Mouse (Mus musculus) liver, embryonic 14.5 days (tissue): ENCODE data around the gene Lama2. TPM values are rescaled to one million over a fixed set of nuclear protein-coding genes. Genes with fewer than 3 reads are reported as not detected.

Experiments
- ATAC-seq: fragments of 200-750 bp; cut with Nextera tagmentation; 2 replicates; pipeline ENCODE4 v1.8.0; 2017; ENCODE audit warnings: moderate number of reproducible peaks, mild to moderate bottlenecking, moderate library complexity; ENCODE audit not compliant: insufficient read depth
- DNase-seq, 3 experiments: peaks; one replicate each; pipeline ENCODE4 v3.0.0-alpha.2; 2012 to 2013; ENCODE audit warnings: low read depth in 3 of 3, low spot score in 3 of 3
- H3K27ac ChIP-seq: fragments of 300-500 bp; sonication (generic); 2 replicates; pipeline ENCODE4 v1.5.1; 2014; ENCODE audit warnings: moderate library complexity, mild to moderate bottlenecking, control low read depth, inconsistent platforms
- H3K27me3 ChIP-seq: fragments of 300-500 bp; sonication (generic); 2 replicates; pipeline ENCODE4 v1.6.1; 2014; ENCODE audit warnings: mild to moderate bottlenecking, low read length, moderate library complexity; ENCODE audit not compliant: control insufficient read depth, insufficient read depth
- H3K36me3 ChIP-seq: fragments of 300-500 bp; sonication (generic); replicated peaks from 2 replicates; pipeline ENCODE4 v1.6.1; 2014; ENCODE audit warnings: low read depth; ENCODE audit not compliant: control insufficient read depth, insufficient read depth
- H3K4me1 ChIP-seq, 2 experiments: fragments of 200-500 bp in 1 of 2; fragments of 300-500 bp in 1 of 2; sonication (generic) in 1 of 2; replicated peaks; 2 replicates each; pipeline ENCODE4 v1.6.1; 2012 to 2014; ENCODE audit warnings: antibody characterized with exemption in 1 of 2, inconsistent platforms in 1 of 2, low read length in 1 of 2; ENCODE audit not compliant: control insufficient read depth in 2 of 2, insufficient read depth in 2 of 2
- H3K4me2 ChIP-seq: fragments of 300-500 bp; sonication (generic); 2 replicates; pipeline ENCODE4 v1.6.1; 2014; ENCODE audit warnings: low read depth, mild to moderate bottlenecking, control low read depth, moderate library complexity
- H3K4me3 ChIP-seq, 2 experiments: fragments of 200-500 bp in 1 of 2; fragments of 300-500 bp in 1 of 2; sonication (generic) in 1 of 2; 2 replicates each; pipeline ENCODE4 v1.5.1; 2012 to 2014; ENCODE audit warnings: low read depth in 2 of 2, low read length in 2 of 2, mild to moderate bottlenecking in 2 of 2, control low read depth in 1 of 2, inconsistent platforms in 1 of 2, moderate library complexity in 1 of 2; ENCODE audit not compliant: insufficient read depth in 1 of 2
- H3K9ac ChIP-seq: fragments of 300-500 bp; sonication (generic); replicated peaks from 2 replicates; pipeline ENCODE4 v1.6.1; 2014; ENCODE audit warnings: mild to moderate bottlenecking, control low read depth, moderate library complexity
- H3K9me3 ChIP-seq: fragments of 300-500 bp; sonication (generic); 2 replicates; pipeline ENCODE4 v1.6.1; 2016; ENCODE audit warnings: low read length, mixed read lengths; ENCODE audit not compliant: control insufficient read depth
- CTCF ChIP-seq: IDR thresholded peaks from 2 replicates; pipeline ENCODE4 v1.5.1; 2016; ENCODE audit warnings: antibody characterized with exemption, low read depth, control low read depth
- EP300 ChIP-seq: IDR thresholded peaks from 2 replicates; pipeline ENCODE4 v1.6.1; 2016; ENCODE audit warnings: antibody characterized with exemption, low read depth
- WGBS: fragments of 180-500 bp; shearing (Covaris S2); extraction: QIAGEN DNeasy Blood & Tissue Kit; methylation state at CpG from one replicate; pipeline ENCODE4 v1.1.7; 2014; ENCODE audit not compliant: insufficient replicate concordance; 5-methylcytosine and 5-hydroxymethylcytosine counted together
- polyA plus RNA-seq, 2 experiments: library from polyadenylated mRNA; depleted of rRNA in 1 of 2; stranded (reverse) in 1 of 2; unstranded in 1 of 2; fragments of >200 nt; fragmentation: Nextera tagmentation in 1 of 2; extraction: Ambion mirVana in 1 of 2; gene quantifications; 2 replicates each; pipeline versions ENCODE4 v1.2.1 to v1.2.3; 2012 to 2014

Gene Lama2
- polyA plus RNA-seq, 2 experiments = 0.20 to 0.67 TPM

DNA sequence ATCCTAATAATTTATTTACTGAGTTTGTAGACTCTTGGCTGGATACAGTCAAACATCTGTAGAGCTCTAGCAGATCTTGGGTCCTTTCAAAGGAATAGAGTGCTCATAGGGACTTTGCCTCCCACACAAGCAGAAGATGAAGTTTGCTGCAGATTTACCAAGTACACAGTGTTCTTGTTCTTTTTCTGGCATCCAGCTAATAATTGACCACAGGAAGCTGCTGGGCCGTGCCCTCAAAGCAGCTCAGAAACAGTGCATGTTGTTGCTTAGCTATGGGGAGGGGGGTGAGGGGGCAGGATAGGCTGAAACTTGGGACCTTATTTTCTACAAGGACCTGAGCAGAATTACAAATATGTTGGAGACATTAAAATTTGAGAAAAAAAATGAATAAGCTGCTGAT is 232.0 kb downstream of the Lama2 start:
- Histone ChIP-seq H3K9me3 (no peaks in the 10 kb centered on the region), H3K4me2 (no peak overlapping the region), H3K4me3 (no peak overlapping the region), H3K36me3 (no peaks in the 10 kb centered on the region), H3K9ac (no peak overlapping the region), H3K4me1 (no peaks in the 10 kb centered on the region), H3K27ac (no peak overlapping the region), H3K27me3 (no peaks in the 10 kb centered on the region)
- TF ChIP-seq EP300 (no peak), CTCF (no peak)
- DNase-seq = no peak
- ATAC-seq = no peak
- 21% methylated on average over 1 of the region's 1 CpGs for WGBS

DNA sequence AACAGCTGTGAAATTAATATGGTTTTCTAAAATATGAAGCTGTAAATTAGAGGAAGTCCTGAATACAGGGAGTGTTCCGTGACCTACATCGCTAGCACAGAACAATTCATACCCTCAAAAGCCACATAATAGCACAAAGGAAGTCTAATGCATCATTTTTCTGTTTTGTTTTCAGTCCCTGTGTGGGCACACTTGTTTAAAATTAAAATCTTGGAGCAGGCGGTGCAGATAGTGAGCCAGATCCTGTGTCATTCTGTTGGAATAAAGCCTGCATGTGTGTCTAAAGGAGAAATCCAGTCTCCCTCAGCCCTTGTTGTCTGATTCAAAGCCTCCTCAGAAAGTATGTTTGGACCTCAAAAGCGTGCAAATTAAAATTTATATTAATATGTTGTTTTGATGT is 234.9 kb downstream of the Lama2 start:
- DNase-seq (no peak), ATAC-seq (no peak)
- no peak overlapping the region for H3K27ac ChIP-seq
- TF ChIP-seq EP300 = no peak
- TF ChIP-seq CTCF = no peak
- H3K9me3 ChIP-seq = no peaks in the 10 kb centered on the region
- no peaks in the 10 kb centered on the region for H3K27me3 ChIP-seq
- 59% methylated on average over 4 of the region's 4 CpGs for WGBS
- H3K9ac ChIP-seq = no peak overlapping the region
- H3K36me3 ChIP-seq = no peaks in the 10 kb centered on the region
- H3K4me1 ChIP-seq = no peaks in the 10 kb centered on the region
- no peak overlapping the region for H3K4me2 ChIP-seq
- no peak overlapping the region for H3K4me3 ChIP-seq

DNA sequence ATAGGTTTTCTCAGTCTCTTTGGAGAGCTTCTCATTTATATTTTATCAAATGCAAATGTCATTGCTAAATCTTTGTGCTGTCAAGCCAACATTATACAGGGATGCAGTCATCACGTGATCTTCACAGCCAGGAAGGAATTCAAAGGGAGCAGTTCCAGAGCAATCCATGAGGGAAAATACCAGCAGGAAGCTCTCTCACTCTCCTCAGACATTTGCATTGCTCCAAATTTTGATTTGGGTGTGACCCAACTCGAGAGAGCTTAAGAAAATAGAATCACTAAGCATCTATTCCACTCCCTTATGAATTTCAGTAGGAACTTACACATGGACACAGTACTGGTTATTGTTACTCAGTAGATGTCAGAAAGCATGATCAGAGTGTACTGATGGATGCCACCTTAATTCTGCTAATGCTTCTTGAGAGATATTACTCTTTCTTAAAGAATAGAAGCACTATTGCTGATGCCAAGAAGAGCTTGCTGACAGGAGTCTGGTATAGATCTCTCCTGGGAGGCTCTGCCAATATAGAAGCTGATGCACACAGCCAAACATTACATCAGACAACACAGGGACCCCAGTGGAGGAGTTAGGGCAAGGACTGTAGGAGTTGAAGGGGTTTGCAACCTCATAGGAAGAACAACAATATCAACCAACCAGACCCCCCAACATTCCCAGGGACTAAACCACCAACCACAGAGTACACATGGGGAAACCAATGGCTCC is 236.5 kb downstream of the Lama2 start:
- H3K4me3 ChIP-seq = no peak overlapping the region
- no peaks in the 10 kb centered on the region for H3K27me3 ChIP-seq
- no peak overlapping the region for H3K4me2 ChIP-seq
- 30% methylated on average over 2 of the region's 2 CpGs for WGBS
- no peaks in the 10 kb centered on the region for H3K4me1 ChIP-seq
- DNase-seq (no peak), ATAC-seq (no peak)
- H3K36me3 ChIP-seq = no peaks in the 10 kb centered on the region
- no peaks in the 10 kb centered on the region for H3K9me3 ChIP-seq
- H3K9ac ChIP-seq = no peak overlapping the region
- H3K27ac ChIP-seq = no peak overlapping the region
- TF ChIP-seq EP300 = no peak
- no peak for TF ChIP-seq CTCF

DNA sequence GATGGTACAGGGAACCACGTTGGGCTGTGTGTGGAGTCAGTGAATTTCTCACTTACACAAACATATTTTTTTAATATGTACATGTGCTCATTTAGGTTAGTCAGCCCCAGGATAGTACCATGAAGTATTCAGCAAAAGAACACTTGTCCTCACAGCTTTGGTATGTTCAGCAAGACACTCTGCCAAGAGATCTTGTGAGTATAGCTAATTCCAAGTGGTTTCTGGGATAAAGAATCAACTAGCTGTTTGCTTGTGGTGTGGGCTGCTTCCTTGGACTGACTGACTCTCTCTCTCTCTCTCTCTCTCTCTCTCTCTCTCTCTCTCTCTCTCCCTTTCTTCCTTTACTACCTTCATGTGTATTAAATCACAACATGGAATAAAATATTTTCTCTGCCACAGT is 241.3 kb downstream of the Lama2 start:
- DNase-seq = no peak
- no peaks in the 10 kb centered on the region for H3K4me1 ChIP-seq
- WGBS = 18% methylated on average over 1 of the region's 1 CpGs

DNA sequence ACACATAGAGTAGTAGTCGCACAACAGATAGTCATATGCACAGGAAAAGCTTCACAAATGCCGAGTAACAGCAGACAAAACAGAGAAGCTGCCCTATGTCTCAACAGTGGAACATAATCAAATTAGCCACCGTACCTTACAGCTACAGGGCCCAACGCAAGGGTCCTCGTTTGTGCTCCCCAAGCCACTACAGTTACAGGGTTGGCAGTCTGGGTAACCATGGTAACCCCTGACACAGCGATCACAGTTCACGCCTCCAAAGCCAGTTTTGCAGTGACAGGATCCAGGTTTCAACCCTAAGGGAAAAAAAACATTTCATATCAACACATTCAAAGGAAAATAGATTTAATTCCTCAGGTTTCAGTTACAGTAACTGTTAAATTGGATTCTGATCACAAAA is 275.3 kb downstream of the Lama2 start:
- no peaks in the 10 kb centered on the region for H3K36me3 ChIP-seq
- H3K4me3 ChIP-seq = no peak overlapping the region
- TF ChIP-seq EP300 (no peak), CTCF (no peak)
- DNase-seq (no peak), ATAC-seq (no peak)
- 60% methylated on average over 7 of the region's 7 CpGs for WGBS
- H3K9me3 ChIP-seq = no peaks in the 10 kb centered on the region
- H3K27ac ChIP-seq = no peak overlapping the region
- no peak overlapping the region for H3K9ac ChIP-seq
- H3K4me1 ChIP-seq = no peaks in the 10 kb centered on the region
- no peak overlapping the region for H3K4me2 ChIP-seq
- H3K27me3 ChIP-seq = no peaks in the 10 kb centered on the region

More for the DNA sequence above, 241.3 kb downstream of the Lama2 start:
- H3K9me3 ChIP-seq = no peaks in the 10 kb centered on the region
- no peak overlapping the region for H3K27ac ChIP-seq
- H3K4me3 ChIP-seq = no peak overlapping the region
- no peak for ATAC-seq
- H3K27me3 ChIP-seq = no peaks in the 10 kb centered on the region
- no peaks in the 10 kb centered on the region for H3K36me3 ChIP-seq
- no peak overlapping the region for H3K9ac ChIP-seq
- no peak overlapping the region for H3K4me2 ChIP-seq
- TF ChIP-seq CTCF (no peak), EP300 (no peak)
